Comparison of ENCODE assay signal across 9 mouse cellular contexts in the genomic region with DNA sequence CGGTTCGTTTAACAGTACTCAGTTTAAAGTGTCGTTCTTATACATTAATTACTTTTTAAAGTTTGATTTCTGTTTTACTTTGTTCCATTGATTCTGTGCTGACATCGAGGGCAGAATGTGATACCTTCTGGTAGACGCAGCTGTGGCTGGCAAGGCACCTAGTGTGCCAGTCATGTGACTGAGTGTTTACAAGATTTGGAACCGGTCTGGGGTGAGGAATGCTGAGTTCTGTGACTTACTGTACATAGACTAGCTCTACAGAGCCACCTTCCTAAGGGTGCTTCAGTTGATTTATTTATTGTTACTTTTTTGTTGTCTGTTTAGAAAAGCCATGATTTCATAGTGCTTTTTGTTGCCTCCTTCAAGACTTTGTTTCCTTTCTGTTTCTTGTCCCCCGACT. TPM values are rescaled to one million over a fixed set of nuclear protein-coding genes. Genes with fewer than 3 reads are reported as not detected.
DNase-seq lines count a peak whose midpoint lies in the region; ATAC-seq and TF ChIP-seq lines count a peak whose summit lies in the region.
"Had no signal": no experiment of that assay in that cellular context is flagged by ENCODE, and none has a peak within 500 bp of the region (broad histone marks: within the 10 kb centered on the region; RNA-seq: fewer than 3 reads in every experiment).

No protein-coding gene starts in this region.

- no peak overlapping the region for H3K4me3 ChIP-seq in heart, embryonic 15.5 days
- no peak overlapping the region for H3K4me3 ChIP-seq in heart, adult 2 months
- peak overlapping the region in 1 of 3 experiments; percentile 30 for H3K4me3 ChIP-seq in CH12.LX (replicated peaks in 1 of 3; ENCODE audit: low read depth in 2 of 3, low read length in 2 of 3, poor library complexity in 1 of 3)
- no peak overlapping the region for H3K4me3 ChIP-seq in myocyte
- H3K4me3 ChIP-seq: hindbrain, embryonic 15.5 days; midbrain, embryonic 12.5 days had no signal

- TF ChIP-seq EP300 in heart, adult 2 months (IDR thresholded peaks at IDR 0.05; ENCODE audit: insufficient read depth, low read depth, low read length): no peak
- no peak for TF ChIP-seq EP300 in CH12.LX (IDR thresholded peaks at IDR 0.05; ENCODE audit: low read length)

- no peaks in the 10 kb centered on the region for H3K9me3 ChIP-seq in heart, embryonic 15.5 days (replicated peaks)
- no peaks in the 10 kb centered on the region for H3K9me3 ChIP-seq in CH12.LX (replicated peaks; ENCODE audit: low read length)
- H3K9me3 ChIP-seq: hindbrain, embryonic 15.5 days; midbrain, embryonic 12.5 days had no signal

- H3K27me3 ChIP-seq in heart, embryonic 15.5 days: no peaks in the 10 kb centered on the region
- no peaks in the 10 kb centered on the region for H3K27me3 ChIP-seq in heart, adult 2 months (ENCODE audit: control insufficient read depth, insufficient read depth, low read length)
- H3K27me3 ChIP-seq in CH12.LX (replicated peaks) (no peaks in the 10 kb centered on the region), myocyte (ENCODE audit: control insufficient read depth, insufficient read depth, insufficient read length) (no peaks in the 10 kb centered on the region)
- H3K27me3 ChIP-seq: hindbrain, embryonic 15.5 days; midbrain, embryonic 12.5 days had no signal

- no peak overlapping the region for H3ac ChIP-seq in myocyte (ENCODE audit: control insufficient read depth, insufficient read length)

- H3K4me1 ChIP-seq in heart, embryonic 15.5 days (replicated peaks): peaks cover 35% of the 10 kb centered on the region
- no peaks in the 10 kb centered on the region for H3K4me1 ChIP-seq in heart, adult 2 months (ENCODE audit: control insufficient read depth, insufficient read depth, low read length)
- no peaks in the 10 kb centered on the region for H3K4me1 ChIP-seq in CH12.LX (ENCODE audit: control insufficient read depth in 1 of 2, insufficient read depth in 2 of 2)

- WGBS in heart, embryonic 15.5 days: 58% methylated on average over 7 of the region's 7 CpGs
- WGBS in heart, adult 2 months: 70% methylated on average over 7 of the region's 7 CpGs

- TF ChIP-seq RAD21 in CH12.LX (IDR thresholded peaks at IDR 0.05; ENCODE audit: low read depth, low read length): no peak

- DNase-seq in heart, adult 2 months: no peak
- DNase-seq in CH12.LX (ENCODE audit: extremely low read depth): no peak
- DNase-seq in cerebellum, postnatal 25 days: peak; percentile 36 to 62
- no peak for DNase-seq in neural tube, embryonic 10.5 days (ENCODE audit: extremely low spot score, low spot score)

- no peaks in the 10 kb centered on the region for H3K79me2 ChIP-seq in heart, adult 2 months (replicated peaks; ENCODE audit: control insufficient read depth, insufficient read depth, low read length)
- H3K79me2 ChIP-seq in CH12.LX (replicated peaks; ENCODE audit: control insufficient read depth, extremely low read depth, insufficient read depth, poor library complexity, severe bottlenecking): no peaks in the 10 kb centered on the region
- no peaks in the 10 kb centered on the region for H3K79me2 ChIP-seq in myocyte (ENCODE audit: control insufficient read depth, insufficient read depth)

- TF ChIP-seq POLR2A in heart, adult 2 months (IDR thresholded peaks at IDR 0.05; ENCODE audit: insufficient read depth, low read depth, low read length): no peak
- TF ChIP-seq POLR2A in CH12.LX (IDR thresholded peaks at IDR 0.05; ENCODE audit: low read depth, low read length) (no peak), myocyte (IDR thresholded peaks at IDR 0.05; ENCODE audit: insufficient read length, low read depth) (no peak)

- dilution Hi-C loops in CH12.LX (cut with MboI; ENCODE audit: extremely low pct_ligation_motif_present, extremely low pct_unique_long_range_greater_than_20kb, low sequenced_read_pairs): no loop called here

- TF ChIP-seq CTCF in heart, adult 2 months (IDR thresholded peaks at IDR 0.05): no peak
- no peak for TF ChIP-seq CTCF in CH12.LX (conservative IDR thresholded peaks at IDR 0.05 in 1 of 2, IDR thresholded peaks at IDR 0.05 in 1 of 2; ENCODE audit: low read depth in 2 of 2, low read length in 2 of 2)

- 0 out of 2 replicates have a peak overlapping the region, but pooled peaks have one; percentile 1 for H3K27ac ChIP-seq in heart, embryonic 15.5 days
- H3K27ac ChIP-seq in heart, adult 2 months: no peak overlapping the region
- no peak overlapping the region for H3K27ac ChIP-seq in CH12.LX (ENCODE audit: insufficient read depth, low read depth)
- H3K27ac ChIP-seq: midbrain, embryonic 12.5 days had no signal

- no peak for ATAC-seq in heart, embryonic 15.5 days (replicated peaks; ENCODE audit: insufficient number of reproducible peaks, insufficient read depth, low FRiP score, low read depth)
- ATAC-seq in monocyte, adult 5-6 weeks (replicated peaks; ENCODE audit: insufficient number of reproducible peaks, low FRiP score, low TSS enrichment, poor library complexity, severe bottlenecking): no peak

- in situ Hi-C loops in CH12.LX (cut with MboI; ENCODE audit: low pct_ligation_motif_present, low pct_unique_long_range_greater_than_20kb, low sequenced_read_pairs): no loop called here

- H3K9ac ChIP-seq in heart, embryonic 15.5 days: no peak overlapping the region
- no peak overlapping the region for H3K9ac ChIP-seq in heart, adult 2 months (ENCODE audit: low read depth, low read length)
- peak overlapping the region; percentile 48 for H3K9ac ChIP-seq in CH12.LX (ENCODE audit: insufficient read depth, low read depth)
- H3K9ac ChIP-seq: hindbrain, embryonic 15.5 days; midbrain, embryonic 12.5 days had no signal

- H3K36me3 ChIP-seq in heart, embryonic 15.5 days: peaks cover 29% of the 10 kb centered on the region
- H3K36me3 ChIP-seq in heart, adult 2 months (ENCODE audit: control insufficient read depth, insufficient read depth, low read length): no peaks in the 10 kb centered on the region; the same call in 1 of the 2 replicates
- no peaks in the 10 kb centered on the region for H3K36me3 ChIP-seq in CH12.LX (replicated peaks in 1 of 2; ENCODE audit: control insufficient read depth in 1 of 2, insufficient read depth in 1 of 2, low read length in 1 of 2)
- H3K36me3 ChIP-seq in myocyte (ENCODE audit: control insufficient read depth, insufficient read depth): no peaks in the 10 kb centered on the region

- H3K4me2 ChIP-seq in heart, embryonic 15.5 days: no peak overlapping the region
- H3K4me2 ChIP-seq in CH12.LX (ENCODE audit: insufficient read depth, low read depth, poor library complexity, severe bottlenecking) (peak overlapping the region; percentile 96), myocyte (ENCODE audit: low read depth) (no peak overlapping the region)
- H3K4me2 ChIP-seq: hindbrain, embryonic 15.5 days; midbrain, embryonic 12.5 days had no signal

- intact Hi-C loops in heart, adult 2 months (cut with DNase I): loop anchor here (1.0 to 2.0 kb wide), 4 partner anchors 74 to 283 kb away; a partner anchor contains a TSS

TF ChIP-seq in CH12.LX, 34 proteins besides CTCF, POLR2A, EP300 and RAD21:
- TF ChIP-seq USF1 (IDR thresholded peaks at IDR 0.05; ENCODE audit: low read depth, low read length): peak; percentile 50; the same call in 1 of the 2 replicates
- no peak for TF ChIP-seq ETS1 (conservative IDR thresholded peaks at IDR 0.05; ENCODE audit: low read depth, low read length)
- TF ChIP-seq USF2 (conservative IDR thresholded peaks at IDR 0.05; ENCODE audit: low read depth, low read length): 0 out of 2 replicates have a peak, but pooled peaks have one; percentile 32
- TF ChIP-seq BHLHE40 (IDR thresholded peaks at IDR 0.05; ENCODE audit: low read depth, low read length): peak; percentile 70
TF ChIP-seq in CH12.LX: peak in this region for 3.

TF ChIP-seq in myocyte, 11 proteins besides CTCF, POLR2A, EP300 and RAD21:
- peak; percentile 45 for TF ChIP-seq USF1 (IDR thresholded peaks at IDR 0.05; ENCODE audit: low read depth)
- peak in 1 of 3 experiments; percentile 4 for TF ChIP-seq MYOD1 (IDR thresholded peaks at IDR 0.05; ENCODE audit: control insufficient read depth in 1 of 3, insufficient read length in 2 of 3, low read depth in 2 of 3)
- no peak for TF ChIP-seq CEBPB (IDR thresholded peaks at IDR 0.05; ENCODE audit: insufficient read depth, poor library complexity, severe bottlenecking)

RNA-seq across cellular contexts. Expression of a gene that starts 18.1 kb away (rescaled TPM):
- polyA plus RNA-seq in heart, embryonic 15.5 days (2015; fragmentation: Nextera tagmentation; extraction: Ambion mirVana): 12.0 and 12.4 TPM in 2 replicates
- under 1 TPM; 0.50 to 0.75 TPM for total RNA-seq in heart, adult 2 months (2021)
- polyA plus RNA-seq in heart, adult 2 months (2012; rRNA removed): 0.49 and 0.76 TPM in 2 replicates
- total RNA-seq in CH12.LX (2012; rRNA removed): 0.08 TPM in 1 of 2 replicates, not detected in the other
- total RNA-seq in CH12.LX (2014; rRNA removed): not detected in 2 replicates
- polyA plus RNA-seq in CH12.LX (2012; ENCODE audit: insufficient read length, low read depth): not detected in 2 replicates
- polyA plus RNA-seq in myocyte (2012; fragmentation: generic; extraction: Trizol): 9.7 TPM
- 0.29 to 1.2 TPM in 2 of 3 replicates, not detected in the other for total RNA-seq in monocyte, adult 5-6 weeks (2017)

Comparison
In these comparisons a context has a peak if more than half of its experiments do, and no peak if none do; other contexts are left out.
1. DNase-seq: peak in cerebellum, postnatal 25 days (2 of 2); none in heart, adult 2 months (0 of 2), CH12.LX (single experiment) and neural tube, embryonic 10.5 days (single experiment).